Mouse (Mus musculus): ENCODE data around the gene Setd3.

Gene Setd3

DNA sequence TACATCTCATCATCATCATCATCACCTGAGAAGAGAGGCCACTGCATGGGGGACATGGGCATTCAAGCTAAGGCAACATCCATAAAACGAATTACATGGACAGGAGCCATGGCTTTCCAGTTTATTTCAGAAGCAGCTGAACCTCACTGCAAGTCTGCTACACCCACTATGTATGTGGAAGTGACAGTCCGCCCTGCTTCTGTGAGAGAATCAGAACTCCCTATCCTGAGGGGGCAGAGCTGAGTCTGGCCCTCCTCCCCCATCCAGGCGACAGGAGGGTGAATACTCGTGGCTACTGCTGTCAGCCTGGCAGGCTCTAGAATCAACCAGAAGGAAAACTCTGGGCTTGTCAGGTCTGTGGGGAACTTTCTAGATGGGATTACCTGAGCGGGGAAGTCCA, 106.2 kb downstream of the Setd3 start:
- peak; percentile 97 for ATAC-seq (ENCODE audit: low TSS enrichment)

DNA sequence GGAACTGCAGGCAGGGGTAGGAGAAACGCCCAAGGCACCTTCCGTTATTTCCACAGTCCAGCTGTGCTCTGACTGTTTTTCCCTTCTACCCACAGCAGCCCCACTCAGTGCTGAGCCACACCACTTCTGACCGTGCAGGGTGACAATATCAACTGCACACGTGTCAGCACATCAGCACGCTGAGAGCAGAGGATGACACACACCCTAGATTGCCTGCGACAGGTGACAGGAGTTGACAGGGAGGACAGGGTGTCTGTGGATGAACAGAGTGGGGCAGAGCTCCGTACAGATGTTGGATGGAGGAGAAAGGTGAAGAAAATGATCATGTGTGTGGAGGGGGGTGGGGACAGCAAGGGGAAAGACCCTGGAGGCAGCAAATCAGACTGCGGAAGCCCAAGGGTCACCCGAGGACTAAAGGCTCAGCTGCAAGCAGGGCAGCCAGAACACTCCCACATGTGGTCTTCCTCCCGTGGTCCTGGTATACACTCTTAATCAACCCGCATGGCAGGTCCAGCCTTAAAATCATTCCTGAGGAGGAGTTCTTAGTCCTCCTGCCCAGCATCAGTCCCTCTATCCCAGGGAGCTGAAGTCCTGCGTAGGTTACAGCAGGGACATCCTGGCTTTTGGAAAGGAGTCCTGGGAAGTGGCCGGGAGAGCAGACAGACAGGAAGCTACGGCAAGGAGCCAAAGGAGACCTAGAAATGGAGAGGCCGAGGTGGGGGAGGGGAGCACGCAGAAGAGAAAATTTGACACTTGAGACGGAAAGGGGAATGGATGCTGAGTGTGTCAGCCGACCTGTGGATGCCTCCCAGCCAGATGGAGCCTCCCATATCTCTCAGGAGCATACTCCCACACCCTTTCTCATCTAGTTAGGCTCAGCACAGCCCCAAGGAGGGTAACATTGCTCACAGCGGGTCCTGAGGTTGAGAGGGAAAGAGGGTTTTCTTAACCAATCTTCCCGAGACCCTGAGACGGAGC, 108.1 kb downstream of the Setd3 start:
- no peak for ATAC-seq (ENCODE audit: low TSS enrichment)

DNA sequence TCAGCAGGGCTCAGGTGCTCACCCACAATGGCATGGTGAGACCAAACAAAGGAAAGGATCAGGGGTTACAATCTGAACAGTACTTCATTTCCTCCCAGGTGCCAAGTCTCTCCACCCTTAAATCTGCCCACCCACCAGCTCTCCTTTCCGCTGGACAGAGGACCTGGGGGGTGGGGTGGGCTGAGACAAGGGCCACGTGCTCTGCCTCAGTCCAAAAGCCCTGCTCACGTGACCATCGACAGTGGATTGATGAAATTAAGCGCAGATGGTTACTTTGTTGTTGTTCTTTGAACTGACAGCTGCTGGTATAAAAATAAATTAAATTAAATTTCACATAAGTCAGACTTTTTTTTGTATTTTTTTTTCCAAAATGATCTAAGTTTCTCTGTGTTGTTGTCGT, 109.6 kb downstream of the Setd3 start:
- no peak for ATAC-seq (ENCODE audit: low TSS enrichment)

DNA sequence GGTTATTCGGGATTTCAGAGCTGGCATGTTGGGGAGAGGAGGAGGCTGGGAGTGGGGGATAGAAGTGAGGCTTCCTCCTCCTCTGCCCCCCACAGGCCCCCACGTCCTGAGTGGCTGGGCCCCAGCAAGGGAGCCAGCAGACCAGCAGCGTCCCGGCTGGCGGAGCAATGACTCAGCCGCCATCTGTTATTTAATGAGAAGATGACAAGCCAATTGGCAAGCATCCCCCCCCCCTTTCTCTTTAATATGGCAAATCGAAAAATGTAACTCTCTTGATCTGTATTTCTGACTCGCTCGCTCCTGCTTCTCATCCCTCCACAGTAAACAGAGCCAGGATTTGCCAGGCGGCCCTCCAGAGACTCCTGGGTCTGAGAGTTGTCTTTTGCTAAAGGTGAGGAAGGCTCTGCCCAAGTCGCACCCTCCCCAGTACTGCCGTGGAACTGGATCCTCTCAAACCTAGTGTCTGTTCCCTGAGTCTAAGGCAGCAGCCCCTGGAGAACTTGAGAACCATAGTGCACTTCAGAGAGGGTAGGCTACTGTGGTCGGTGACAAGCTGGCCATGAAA, 111.2 kb downstream of the Setd3 start:
- ATAC-seq (ENCODE audit: low TSS enrichment): 0 out of 2 replicates have a peak, but pooled peaks have one; percentile 16

DNA sequence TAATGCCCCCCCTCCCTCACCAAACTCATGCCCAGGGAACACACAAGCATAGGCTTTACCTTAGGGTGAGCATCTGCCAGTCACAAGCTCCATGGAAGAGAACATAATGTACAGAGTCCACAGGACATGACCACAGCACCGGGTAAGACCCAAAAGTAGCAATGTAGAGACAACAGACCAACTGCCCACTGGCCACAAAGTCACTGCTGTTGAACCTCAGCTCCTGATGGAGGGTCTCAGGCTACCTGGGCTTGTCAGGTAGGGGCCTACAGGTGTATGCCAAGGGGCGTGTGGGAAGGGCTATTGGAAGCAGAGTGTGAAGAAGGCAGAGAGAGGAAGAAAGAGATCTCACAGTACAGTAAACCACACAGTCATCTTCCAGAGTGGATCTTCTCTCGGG, 111.9 kb downstream of the Setd3 start:
- no peak for ATAC-seq (ENCODE audit: low TSS enrichment)

DNA sequence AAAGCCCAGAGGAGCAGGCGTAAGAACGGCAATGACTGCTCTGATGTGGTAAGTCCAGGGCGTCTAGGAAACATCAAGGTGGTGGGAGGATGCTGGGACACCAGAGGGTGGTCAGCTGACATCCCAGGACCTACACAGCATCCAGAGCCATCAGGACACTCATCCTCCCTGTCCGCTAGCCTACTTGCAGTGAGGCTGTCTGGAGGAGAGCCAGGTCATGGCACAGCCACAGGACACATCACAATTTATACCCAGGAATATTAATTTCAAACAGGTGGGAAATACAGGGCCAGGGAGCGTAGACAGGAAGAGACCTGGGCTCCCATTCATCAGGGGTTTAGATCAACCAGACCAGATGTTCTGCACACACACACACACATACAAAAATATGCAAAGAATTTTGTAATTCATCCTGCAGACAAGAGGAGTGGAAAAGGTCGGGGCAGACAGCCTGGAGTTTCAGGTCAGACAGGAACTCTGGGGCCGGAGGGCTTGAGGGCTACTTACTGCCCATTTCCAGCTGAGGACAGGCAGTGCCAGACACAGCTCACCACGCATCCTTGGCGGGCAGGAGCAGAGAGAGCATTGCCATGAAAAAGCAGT, 114.6 kb downstream of the Setd3 start:
- ATAC-seq (ENCODE audit: low TSS enrichment): no peak

DNA sequence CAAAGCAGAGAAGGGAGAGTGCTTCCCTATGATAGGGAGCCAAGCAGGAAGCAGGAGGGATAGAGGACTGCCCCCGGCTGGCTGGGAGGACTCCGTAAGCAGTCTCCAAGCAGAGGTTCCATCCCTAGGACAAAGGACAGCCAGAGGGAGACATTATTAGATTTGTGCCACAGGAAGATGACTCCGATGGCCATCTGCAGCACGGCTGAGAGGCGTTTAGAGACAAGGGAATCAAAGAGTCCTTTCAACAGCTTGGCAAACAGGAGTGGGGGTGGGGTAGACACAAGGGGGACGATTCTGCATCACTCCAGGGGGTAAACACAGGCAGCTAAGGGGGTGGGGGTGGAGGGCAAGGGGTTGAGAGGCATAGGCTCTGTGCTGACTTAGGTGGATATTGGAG, 115.1 kb downstream of the Setd3 start:
- no peak for ATAC-seq (ENCODE audit: low TSS enrichment)

DNA sequence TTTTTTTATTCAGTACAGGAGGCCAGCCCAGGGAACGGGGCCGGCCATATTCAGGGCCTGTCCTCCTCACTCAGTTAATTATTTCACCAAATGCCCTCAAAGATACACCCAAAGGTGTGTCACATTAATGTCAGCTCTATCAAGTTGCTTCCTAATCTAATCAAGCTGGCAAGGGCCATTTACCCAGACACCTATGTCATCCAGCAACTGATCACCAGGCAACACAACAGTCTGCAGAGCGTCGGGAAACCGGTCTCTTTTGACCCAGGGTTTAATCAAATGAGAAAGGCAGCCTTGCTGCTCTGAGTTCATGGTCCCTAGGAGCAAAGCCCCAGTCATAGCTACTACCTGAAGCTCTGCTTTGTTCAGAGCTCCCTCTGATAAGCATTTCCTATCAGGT, 117.0 kb downstream of the Setd3 start:
- no peak for ATAC-seq (ENCODE audit: low TSS enrichment)

DNA sequence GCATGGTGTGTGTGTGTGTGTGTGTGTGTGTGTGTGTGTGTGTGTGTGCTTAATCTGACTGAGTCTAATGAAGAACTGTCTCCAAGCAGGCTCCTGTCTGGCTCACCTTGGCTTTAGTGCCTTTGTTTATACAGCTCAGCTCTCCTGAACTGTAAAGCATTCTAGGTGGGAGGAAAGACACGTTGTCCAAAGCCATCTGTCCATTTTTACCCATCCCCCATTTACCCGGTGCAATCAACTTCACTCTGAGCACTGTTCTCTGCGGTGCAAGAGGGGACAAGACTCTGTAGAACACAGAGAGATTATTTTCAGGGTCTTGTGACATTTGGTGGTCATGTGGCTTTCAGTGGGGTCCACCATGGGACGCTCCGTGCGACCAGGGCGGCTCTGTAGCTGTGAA, 117.5 kb downstream of the Setd3 start:
- ATAC-seq (ENCODE audit: low TSS enrichment): no peak

Data from frontal cortex, adult (tissue).